Mouse (Mus musculus) v-Abl transformed pro-B cells (cell line): ENCODE results near the gene Pfdn6.

ENCODE experiments used
- in situ Hi-C, 2 experiments: fragments of 400-800 bp; cut with MboI; formaldehyde crosslinking; loops; one replicate each; pipeline ENCODE4 v1.15.1; 2025; ENCODE audit not compliant: unreplicated experiment in 2 of 2

Pfdn6 gene

DNA sequence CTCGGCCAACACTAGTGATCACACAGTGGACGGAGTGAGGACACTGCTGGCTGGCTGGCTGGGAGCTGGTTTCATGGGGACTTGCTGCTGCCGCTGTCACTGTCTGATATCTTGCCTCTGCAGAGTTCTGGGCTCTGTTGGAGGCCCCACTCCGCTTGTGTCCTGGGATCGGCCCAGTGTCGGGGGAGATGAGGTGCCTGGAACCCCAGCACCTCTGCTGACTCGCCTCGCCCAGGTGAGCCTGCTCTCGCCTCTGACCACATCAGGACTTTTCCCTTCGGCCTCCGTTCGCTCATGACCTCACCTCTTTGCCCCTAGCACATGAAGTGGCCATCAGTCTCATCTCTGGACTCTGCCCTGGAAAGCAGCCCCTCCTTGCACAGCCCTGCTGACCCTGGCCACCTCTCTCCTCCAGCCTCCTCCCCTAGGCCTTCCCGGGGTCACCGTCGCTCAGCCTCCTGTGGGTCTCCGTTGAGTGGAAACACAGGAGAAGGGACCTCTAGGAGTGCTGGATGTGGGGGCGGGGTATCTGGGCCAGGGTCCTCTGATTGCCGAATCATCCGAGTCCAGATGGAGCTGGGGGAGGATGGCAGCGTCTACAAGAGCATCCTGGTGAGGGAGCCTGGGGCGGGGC lies 4.6 kb downstream of the Pfdn6 start:
- in situ Hi-C loops: no loop called here

DNA sequence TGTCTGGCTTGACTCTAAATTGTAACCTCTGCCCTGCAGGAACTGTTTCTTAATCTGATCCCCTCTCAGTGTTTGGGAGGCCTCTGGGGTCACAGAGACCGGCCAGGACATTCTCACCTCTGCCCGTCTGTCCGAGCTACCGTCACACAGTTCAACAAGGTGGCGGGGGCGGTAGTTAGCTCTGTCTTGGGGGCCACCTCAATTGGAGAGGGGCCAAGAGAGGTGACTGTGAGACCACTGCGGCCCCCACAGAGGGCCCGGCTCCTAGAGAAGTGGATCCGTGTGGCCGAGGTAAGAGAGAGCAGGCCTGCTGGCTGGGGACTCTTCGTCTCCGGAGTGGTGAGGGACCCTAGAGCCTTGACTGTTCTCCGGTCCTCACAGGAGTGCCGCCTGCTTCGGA lies 7.2 kb downstream of the Pfdn6 start:
- in situ Hi-C loops: loop anchor here in 1 of 2 experiments (5.0 kb wide), 1 partner anchor 41 kb away; the partner anchor contains the start of gene Kifc1

DNA sequence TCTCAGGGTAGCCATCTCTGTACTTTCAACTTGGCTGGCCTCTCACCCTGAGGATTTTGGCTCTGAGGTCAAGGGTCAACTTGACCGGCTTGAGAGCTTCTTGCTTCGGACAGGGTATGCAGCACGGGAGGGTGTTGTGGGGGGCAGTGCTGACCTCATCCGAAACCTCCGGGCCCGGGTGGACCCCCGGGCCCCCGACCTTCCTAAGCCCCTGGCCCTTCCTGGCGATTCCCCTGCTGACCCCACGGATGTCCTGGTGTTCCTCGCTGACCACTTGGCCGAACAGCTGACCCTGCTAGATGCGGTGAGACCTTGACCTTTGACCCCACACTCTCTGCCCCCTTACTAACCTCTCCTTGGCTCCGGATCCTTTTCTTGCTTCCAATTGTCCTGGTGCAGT lies 7.7 kb downstream of the Pfdn6 start:
- in situ Hi-C loops: loop anchor here in 1 of 2 experiments (5.0 kb wide), 1 partner anchor 40 kb away; the partner anchor contains the start of gene Kifc1

DNA sequence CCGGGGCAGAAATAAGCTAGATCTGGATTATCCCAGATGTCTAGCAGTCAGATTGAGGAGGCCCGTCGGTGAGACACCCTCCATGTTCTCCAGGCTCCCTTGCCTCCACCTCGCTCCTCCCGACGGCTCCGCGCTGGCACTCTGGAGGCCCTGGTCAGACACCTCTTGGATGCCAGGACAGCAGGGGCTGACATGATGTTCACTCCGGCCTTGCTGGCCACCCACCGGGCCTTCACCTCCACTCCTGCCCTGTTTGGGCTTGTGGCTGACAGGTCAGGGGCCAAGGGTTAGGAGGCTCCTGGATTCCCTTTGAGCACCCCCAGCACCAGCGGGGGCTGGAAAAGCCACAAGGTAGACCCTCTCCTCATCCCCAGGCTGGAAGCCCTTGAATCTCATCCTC lies 8.2 kb downstream of the Pfdn6 start:
- in situ Hi-C loops: loop anchor here in 1 of 2 experiments (5.0 kb wide), 1 partner anchor 40 kb away; the partner anchor contains the start of gene Kifc1

DNA sequence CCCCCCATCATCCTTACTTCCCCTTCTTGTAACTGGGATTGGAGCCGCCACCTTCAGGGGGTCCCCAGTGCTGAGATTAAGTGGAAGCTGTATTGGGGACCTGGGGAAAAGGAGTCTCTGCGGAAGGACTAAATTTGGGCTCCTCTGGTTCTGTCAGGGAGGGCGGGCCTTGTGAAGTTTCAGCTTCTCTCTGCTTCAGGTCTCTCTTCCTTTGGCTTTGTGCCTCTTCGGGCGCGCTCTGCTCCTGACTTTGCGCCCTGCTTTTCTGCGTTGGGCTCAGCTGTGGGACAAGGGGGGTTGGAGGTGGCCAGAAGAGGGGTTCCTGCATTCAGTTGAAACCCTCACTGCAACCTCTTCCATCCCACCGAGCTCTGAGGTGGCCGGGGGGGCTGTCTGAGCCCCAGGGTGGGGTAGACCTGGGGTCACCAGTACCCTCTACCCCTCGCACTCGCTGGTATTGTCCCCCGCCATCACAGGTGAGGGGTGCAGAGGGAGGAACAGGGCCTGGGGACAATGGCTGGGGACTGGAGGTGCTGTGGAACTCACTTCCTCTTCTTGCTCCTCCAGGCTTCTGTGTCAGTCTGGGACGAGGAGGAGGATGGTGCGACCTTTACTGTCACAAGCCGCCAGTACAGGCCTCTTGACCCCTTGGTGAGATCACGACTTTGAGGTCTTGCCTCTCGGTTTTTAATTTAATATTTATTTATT lies 8.8 kb downstream of the Pfdn6 start:
- in situ Hi-C loops: loop anchor here in 1 of 2 experiments (5.0 kb wide), 1 partner anchor 39 kb away; the partner anchor contains the start of gene Kifc1

DNA sequence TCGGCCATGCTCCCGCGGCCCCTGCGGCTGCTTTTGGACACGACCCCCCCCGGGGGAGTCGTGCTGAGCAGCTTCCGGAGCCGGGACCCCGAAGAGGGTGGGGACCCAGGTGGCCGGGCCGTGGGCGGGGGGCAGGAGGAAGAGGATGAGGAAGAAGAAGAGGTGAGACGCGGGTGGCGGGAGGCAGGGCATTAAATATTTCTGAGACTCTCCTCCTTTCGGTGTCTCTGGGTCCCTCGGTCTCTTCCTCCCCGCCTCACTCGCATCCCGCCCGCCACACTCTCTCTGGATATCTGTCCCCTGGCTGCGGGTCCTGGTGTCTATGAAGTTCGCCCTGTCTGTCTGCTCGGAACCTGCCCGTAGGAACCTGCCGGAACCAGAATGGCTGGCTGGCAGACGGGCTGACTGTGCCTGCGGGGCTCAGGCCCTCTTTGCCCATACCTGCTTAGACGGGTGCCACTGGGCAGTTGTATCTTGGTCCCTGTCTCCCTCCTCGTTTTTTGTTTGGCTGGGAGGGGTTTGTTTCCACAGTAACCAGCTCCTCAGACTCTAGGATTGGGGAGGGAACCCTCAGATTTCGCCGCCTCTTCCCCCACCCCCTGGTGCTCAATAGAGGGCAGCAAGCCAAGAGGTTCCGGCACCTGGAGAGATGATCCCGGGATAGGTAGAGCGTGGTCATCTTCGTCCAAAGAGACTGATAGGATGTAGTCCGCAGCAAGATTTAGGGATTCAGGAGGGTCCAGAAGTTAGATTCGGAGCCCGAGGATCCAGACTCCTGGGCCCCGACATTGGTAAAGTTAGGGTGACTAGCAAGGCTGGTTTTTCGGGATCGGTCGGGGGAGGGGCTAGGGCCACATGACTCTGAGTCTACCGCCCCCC lies 9.6 kb downstream of the Pfdn6 start:
- in situ Hi-C loops: loop anchor here in 1 of 2 experiments (5.0 kb wide), 1 partner anchor 38 kb away; the partner anchor contains the start of gene Kifc1

DNA sequence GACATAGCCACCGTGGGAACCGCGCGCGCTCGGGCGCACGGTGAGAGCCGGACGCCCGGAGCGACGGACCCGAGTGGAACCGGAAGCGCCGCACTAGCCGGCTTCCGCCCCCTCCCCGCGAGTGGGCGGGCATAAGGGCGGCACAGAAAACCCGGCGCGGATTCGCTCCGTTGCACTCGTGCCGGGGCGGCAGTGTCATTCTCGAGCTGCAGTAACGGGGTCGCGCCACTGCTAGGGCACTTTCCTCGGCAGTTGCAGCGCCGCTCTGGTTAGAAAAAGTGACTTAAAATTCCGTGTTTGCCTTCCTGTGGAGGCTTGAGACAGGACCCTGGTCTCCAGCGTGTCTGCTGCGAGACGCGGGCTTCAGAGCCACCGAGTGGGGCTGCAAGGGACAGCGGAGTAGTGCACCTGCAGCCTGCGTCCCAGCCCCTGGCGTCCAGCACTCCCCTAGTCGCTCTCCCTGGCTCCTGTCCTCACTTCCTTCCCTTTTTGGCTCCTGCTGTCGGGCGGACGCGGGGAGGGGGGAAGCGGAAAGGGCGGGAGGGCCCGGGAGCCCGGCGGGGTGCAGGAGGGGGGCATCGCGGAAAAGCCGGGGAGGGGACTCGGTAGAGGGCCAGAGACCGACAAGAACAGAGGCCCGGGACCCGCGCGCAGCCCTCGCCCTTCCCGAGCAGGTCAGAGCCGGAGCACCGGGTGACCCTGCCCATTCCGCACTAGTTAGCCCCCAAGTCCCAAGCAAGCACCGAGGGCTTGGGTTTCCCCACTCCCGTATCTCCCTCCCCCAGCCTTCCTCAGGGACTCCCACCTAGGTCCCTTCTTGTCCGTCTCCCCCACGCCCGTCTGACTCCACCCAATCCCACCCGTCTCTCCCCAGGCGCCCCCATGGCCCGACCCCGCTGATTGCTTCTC lies 10.5 kb downstream of the Pfdn6 start, which contains the start of gene Rgl2:
Gene Rgl2, plus strand, starts transcription at position 173 of the 909 bp plus-strand sequence.
- in situ Hi-C loops: loop anchor here (5.0 kb wide), 1 partner anchor 37 kb away; the partner anchor contains the start of gene Kifc1 (in 2 of the 2)

DNA sequence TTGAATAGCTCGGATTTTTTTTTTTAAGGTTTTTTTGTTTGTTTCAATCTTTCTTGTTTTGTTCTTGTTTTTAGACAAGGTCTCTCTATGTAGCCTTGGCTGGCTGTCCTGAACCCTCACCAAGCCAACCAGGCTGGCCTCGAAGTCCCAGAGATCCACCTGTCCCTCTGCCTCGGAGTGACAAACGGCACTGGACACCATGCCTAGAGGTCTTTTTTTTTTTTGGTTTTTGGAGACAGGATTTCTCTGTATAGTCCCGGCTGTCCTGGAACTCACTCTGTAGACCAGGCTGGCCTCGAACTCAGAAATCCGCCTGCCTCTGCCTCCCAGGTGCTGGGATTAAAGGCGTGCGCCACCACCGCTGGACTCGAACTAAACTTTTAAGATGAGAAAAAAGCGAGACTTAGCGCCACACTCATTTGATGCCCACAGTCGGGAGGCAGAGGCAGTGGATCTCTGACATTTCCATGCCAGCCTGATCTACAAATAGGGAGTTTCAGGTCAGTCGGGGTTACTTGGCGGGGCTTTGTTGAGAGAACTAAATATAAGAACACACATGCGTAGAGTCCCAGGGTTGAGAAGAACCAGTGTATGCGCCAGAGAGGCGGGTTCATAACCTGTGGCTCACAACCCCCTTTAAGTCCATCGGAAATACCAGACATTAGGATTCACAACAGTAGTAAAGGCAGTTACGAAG lies 11.7 kb downstream of the Pfdn6 start:
- in situ Hi-C loops: loop anchor here in 1 of 2 experiments (5.0 kb wide), 1 partner anchor 36 kb away; the partner anchor contains the start of gene Kifc1

DNA sequence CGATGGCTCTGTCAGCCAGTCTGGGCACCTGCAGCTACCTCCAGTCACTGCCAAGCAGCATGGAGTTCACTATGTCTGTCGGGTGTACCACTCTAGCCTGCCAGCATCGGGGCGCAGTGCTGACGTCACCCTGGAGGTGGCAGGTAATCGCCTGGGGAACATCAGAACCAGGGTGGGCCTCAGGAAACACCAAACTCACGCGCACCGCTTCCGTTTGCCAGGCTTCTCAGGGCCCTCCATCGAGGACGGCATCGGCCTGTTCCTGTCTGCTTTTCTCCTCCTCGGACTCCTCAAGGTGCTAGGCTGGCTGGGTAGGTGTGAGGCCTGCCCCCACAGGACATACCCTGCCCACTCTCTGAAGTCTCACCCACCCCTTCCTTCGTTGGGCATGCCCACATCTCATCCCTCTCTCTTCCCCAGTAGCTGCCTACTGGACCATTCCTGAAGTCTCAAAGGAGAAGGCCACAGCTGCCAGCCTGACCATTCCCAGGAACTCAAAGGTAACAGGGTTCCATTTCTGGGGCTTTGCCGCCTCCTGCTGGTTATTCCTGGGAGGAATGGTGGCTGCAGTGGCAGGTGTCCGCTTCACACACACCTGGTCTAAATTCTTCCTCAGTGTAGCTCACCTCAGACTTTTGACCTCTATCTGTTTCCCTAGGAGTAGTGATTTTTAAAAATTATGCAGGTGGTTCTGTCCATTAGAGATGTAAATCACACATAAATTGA lies 13.8 kb downstream of the Pfdn6 start:
- in situ Hi-C loops: loop anchor here in 1 of 2 experiments (5.0 kb wide), 1 partner anchor 34 kb away; the partner anchor contains the start of gene Kifc1

DNA sequence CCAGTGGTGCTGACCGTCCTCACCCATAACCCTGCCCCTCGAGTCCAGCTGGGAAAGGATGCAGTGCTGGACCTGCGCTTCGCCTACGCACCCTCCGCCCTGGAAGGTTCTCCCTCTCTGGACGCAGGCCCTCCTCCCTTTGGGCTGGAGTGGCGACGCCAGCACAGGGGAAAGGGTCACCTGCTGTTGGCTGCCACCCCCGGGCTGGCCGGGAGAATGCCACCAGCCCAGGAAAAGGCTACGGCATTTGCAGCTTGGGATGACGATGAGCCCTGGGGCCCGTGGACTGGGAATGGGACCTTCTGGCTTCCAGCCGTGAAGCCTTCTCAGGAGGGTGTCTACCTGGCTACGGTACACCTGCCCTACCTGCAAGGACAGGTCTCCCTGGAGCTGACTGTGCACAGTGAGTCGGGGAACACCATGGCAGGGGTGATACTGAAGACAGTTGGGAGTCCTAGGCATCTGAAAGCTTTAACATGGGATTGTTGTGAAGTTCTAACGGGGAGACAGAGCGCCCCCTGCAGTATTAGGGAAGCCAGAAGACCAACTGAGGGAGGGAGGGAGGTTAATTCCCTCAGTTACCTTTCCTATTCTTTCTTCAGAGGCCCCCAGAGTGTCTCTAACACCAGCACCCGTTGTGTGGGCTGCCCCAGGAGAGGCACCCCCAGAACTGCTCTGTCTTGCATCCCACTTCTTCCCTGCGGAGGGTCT lies 14.6 kb downstream of the Pfdn6 start:
- in situ Hi-C loops: loop anchor here in 1 of 2 experiments (5.0 kb wide), 1 partner anchor 33 kb away; the partner anchor contains the start of gene Kifc1

DNA sequence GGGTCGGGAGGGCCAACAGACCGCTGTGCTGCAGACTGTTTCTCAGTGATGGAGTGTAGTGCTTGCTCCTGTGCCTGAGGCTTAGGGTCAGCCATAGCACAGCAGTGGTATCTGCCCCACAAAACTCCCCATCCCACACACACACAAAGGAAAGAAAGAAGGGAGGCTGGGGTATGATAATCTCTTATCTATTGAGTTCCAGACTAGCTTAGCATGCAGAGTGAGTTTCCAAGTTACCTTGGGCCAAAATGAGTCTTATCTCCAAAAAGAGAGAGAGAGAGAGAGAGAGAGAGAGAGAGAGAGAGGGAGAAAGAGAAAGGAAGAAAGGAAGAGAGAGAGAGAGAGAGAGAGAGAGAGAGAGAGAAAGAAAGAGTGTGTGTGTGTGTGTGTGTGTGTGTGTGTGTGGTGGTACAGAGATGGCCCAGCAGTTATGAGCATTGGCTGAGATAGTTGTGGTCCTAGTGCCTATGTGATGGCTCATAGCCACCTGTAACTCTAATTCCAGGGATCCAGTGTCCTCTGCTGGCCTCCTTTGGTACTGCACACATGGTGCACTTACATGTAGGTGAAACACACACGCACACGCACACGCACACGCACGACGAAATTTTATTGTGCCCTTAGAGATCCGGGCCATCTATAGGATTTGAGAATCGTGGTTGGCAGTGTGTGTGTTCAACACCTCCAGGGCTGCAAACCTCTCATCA lies 15.4 kb downstream of the Pfdn6 start:
- in situ Hi-C loops: loop anchor here in 1 of 2 experiments (5.0 kb wide), 1 partner anchor 32 kb away; the partner anchor contains the start of gene Kifc1

DNA sequence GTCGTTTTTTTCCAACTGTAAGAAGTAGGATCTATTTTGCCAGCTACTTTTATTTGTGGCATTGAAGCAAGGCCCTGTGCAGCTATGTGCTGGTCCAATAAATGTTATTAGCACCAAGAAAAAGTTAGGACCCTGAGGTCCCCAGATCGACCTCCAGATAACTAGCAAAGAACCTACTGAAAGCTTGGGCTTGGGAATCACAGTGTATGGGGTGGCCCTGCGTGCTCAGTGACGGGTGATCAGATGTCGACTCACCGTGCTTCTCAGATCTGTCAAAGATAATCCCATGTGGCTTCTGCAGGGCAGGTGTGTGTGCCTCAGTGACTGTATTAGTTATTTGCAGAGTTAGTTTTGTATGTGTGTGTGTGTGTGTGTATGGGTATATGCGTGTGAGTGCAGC lies 18.8 kb downstream of the Pfdn6 start:
- in situ Hi-C loops: no loop called here

DNA sequence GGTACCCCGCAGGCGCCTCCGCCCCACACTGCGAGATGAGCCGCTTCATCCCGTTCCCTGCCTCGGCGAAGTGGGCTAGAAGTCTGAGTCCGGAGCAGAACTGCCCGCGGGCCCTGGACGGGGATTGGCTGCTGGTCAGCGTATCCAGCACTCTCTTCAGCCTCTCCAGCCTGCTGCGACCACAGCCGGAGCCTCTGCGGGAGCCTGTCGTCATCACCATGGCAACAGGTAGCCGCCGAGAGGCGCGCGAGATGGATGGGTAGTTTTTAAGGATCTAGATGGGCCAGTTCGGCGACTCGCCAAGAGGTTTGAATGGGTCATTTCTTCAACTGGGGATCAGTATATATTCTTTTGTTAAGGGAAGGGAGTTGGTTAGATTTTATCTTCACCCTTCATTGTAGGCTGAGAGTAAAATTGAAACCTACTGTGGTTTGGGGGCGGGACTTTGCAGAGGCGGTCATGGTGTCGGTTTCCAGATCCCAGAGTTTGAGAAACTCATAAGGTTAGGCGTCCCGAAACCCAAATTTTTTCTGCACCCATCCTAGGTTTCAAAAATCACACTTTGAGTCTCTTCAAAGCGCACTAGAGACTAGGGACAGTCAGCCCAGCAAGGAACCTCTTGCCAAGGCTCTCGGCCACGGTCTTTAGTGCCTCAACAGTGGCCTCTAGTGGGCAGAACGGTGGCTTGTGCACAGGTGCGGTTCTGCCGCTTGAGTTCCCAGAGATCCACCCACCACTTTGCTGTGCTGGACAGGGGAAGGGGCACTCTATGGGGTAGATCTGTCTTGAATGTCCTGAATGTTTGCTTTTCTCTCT lies 19.7 kb downstream of the Pfdn6 start:
- in situ Hi-C loops: no loop called here

DNA sequence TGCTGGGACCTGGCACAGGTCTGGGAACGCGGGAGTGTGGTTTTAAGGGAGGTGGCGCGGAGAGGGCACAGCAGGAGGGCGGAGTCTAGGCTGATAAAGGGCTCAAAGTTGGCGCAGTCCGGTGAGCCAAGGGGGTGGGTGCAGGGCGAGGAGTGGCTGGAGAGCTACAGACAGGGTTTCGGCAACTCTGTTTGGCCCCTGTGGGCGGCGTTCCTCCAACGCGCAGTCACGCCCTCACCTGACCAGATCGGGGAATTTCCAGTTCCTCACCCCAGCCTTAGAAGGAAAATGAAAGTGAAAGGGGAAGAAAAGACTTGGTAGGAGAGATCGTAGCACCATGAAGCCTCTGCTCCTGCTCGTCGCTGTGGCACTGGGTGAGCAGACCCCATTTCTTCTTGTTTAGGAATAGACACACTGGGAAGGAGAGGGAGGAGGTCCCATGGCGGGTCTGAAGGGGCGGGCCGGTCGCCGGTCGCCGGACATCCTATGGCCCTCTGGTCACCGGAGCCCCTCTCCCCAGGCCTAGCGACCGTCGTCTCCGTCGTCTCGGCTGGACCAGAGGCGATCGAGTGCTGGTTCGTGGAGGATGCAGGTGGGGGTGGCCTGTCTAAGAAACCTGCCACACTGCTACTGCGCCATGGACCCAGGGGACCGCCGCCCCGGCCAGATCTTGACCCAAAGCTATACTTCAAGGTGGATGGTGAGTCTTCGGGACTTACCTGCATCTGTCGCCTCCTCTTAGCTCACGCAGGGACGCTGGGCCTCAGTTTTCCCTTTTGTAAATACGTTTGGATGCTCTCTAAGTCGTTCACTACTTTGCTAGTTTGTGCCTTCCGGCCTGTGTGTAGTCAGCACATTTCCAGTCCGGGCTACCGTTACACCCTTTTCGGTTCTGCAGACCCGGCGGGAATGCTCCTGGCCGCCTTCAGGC lies 20.5 kb downstream of the Pfdn6 start:
- in situ Hi-C loops: no loop called here
